Mouse (Mus musculus) ES-E14 (cell line): ENCODE measurements around the gene Impdh2. TPM values are rescaled to one million over a fixed set of nuclear protein-coding genes. Genes with fewer than 3 reads are reported as not detected.

Source experiments
- DNase-seq: peaks from one replicate; pipeline ENCODE4 v3.0.0-alpha.2; 2013; ENCODE audit warnings: low read depth, low spot score
- H3K27ac ChIP-seq: 2 replicates; pipeline ENCODE4 v1.5.1; 2012; ENCODE audit warnings: low read depth, mild to moderate bottlenecking, low read length, moderate library complexity, mixed read lengths; ENCODE audit not compliant: poor library complexity, insufficient read depth, severe bottlenecking
- H3K36me3 ChIP-seq: 2 replicates; pipeline ENCODE4 v1.6.1; 2012; ENCODE audit warnings: mild to moderate bottlenecking, low read length, moderate library complexity, mixed read lengths; ENCODE audit not compliant: control insufficient read depth, poor library complexity, insufficient read depth, severe bottlenecking
- H3K4me1 ChIP-seq, 2 experiments: fragments of 150-350 bp in 1 of 2; sonication (generic) in 1 of 2; 2 replicates each; pipeline ENCODE4 v1.6.1; 2012; ENCODE audit warnings: low read length in 2 of 2, mild to moderate bottlenecking in 1 of 2, mixed read lengths in 1 of 2; ENCODE audit not compliant: control insufficient read depth in 2 of 2, insufficient read depth in 2 of 2, poor library complexity in 1 of 2
- H3K4me3 ChIP-seq, 2 experiments: fragments of 150-350 bp in 1 of 2; sonication (generic) in 1 of 2; 2 replicates each; pipeline ENCODE4 v1.5.1; 2012; ENCODE audit warnings: low read length in 2 of 2, low read depth in 1 of 2, mild to moderate bottlenecking in 1 of 2, mixed read lengths in 1 of 2; ENCODE audit not compliant: insufficient read depth in 1 of 2, poor library complexity in 1 of 2, severe bottlenecking in 1 of 2
- H3K9ac ChIP-seq: 2 replicates; pipeline ENCODE4 v1.6.1; 2012; ENCODE audit warnings: low read depth, mild to moderate bottlenecking, low read length, mixed read lengths; ENCODE audit not compliant: poor library complexity, insufficient read depth, severe bottlenecking
- H3K9me3 ChIP-seq: fragments of 150-350 bp; sonication (generic); 2 replicates; pipeline ENCODE4 v1.6.1; 2012; ENCODE audit warnings: low read depth, mild to moderate bottlenecking, low read length; ENCODE audit not compliant: control insufficient read depth, insufficient read depth
- CHD2 ChIP-seq: IDR thresholded peaks from 2 replicates; pipeline ENCODE4 v1.6.1; 2014; ENCODE audit warnings: mild to moderate bottlenecking, low read depth, low read length, inconsistent platforms
- HCFC1 ChIP-seq: IDR thresholded peaks from 2 replicates; pipeline ENCODE4 v1.6.1; 2012; ENCODE audit warnings: low read length, inconsistent platforms, borderline replicate concordance; ENCODE audit not compliant: insufficient read depth
- MAFK ChIP-seq: IDR thresholded peaks from 2 replicates; pipeline ENCODE4 v1.6.1; 2014; ENCODE audit warnings: mild to moderate bottlenecking, low read depth, low read length, inconsistent platforms; ENCODE audit not compliant: insufficient read depth
- ZC3H11A ChIP-seq: IDR thresholded peaks from 2 replicates; pipeline ENCODE4 v1.6.1; 2012; ENCODE audit warnings: low read depth, mild to moderate bottlenecking, inconsistent platforms, low read length, borderline replicate concordance
- ZNF384 ChIP-seq: IDR thresholded peaks from 2 replicates; pipeline ENCODE4 v1.6.1; 2012; ENCODE audit warnings: low read depth, low read length, inconsistent platforms
- in situ Hi-C, 2 experiments: fragments of 600-800 bp; cut with MboI; formaldehyde crosslinking; loops; one replicate each; pipeline ENCODE4 v1.15.1; 2025; ENCODE audit warnings: low sequenced_read_pairs in 2 of 2, inconsistent platforms in 1 of 2; ENCODE audit not compliant: unreplicated experiment in 2 of 2
- total RNA-seq: library from RNA; depleted of rRNA; stranded (reverse); fragments of 300-350 nt; gene quantifications from 2 replicates; pipeline ENCODE4 v1.2.3, GENCODE M21; 2012; rRNA removed

The Impdh2 gene
- total RNA-seq = 344 and 404 TPM in 2 replicates

DNA sequence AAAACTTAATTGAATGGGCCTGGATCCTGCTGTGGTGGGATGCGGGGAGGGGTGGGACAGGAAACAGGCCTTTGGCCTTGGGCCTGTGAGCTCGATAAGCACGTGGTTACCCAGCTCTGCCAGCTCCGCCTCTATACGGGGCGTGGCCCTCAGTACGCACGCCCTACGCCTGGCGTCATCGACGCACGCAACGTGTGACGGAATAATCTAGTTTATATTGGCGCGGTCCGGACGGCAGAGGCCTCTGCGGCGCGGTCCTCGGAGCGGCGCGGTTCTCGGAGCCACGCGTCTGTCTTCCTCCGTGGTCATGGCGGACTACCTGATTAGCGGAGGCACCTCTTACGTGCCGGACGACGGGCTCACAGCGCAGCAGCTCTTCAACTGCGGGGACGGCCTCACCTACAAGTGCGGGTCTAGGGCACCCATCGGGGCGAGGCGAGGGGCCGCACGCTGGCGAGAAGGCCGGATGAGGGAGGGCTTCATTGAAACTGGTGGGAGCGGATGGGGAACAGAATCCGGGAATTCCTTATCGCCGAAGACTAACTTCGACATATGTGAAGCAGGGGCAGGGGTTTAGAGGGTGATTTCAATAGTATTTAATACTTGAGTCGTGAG lies at the start of gene Impdh2:
Impdh2 (plus strand) TSS at position 60 of the 615 bp plus-strand sequence.
- peak within 1 kb of the TSS; percentile 82 to 85 for H3K4me3 ChIP-seq
- H3K27ac ChIP-seq = peak within 1 kb of the TSS; percentile 70
- TF ChIP-seq ZNF384 = no peak
- TF ChIP-seq CHD2 = no peak
- no peak for TF ChIP-seq ZC3H11A
- no peak for TF ChIP-seq HCFC1
- TF ChIP-seq MAFK = no peak
- in situ Hi-C loops = no loop called here
- H3K9me3 ChIP-seq = no peaks in the 10 kb centered on the region
- peaks cover 3 to 5% of the 10 kb centered on the region in 2 experiments; a peak in 3 of 4 replicates for H3K4me1 ChIP-seq
- peak within 1 kb of the TSS; percentile 93 for H3K9ac ChIP-seq
- peaks cover 55% of the 10 kb centered on the region for H3K36me3 ChIP-seq
- DNase-seq = peak; percentile 98

DNA sequence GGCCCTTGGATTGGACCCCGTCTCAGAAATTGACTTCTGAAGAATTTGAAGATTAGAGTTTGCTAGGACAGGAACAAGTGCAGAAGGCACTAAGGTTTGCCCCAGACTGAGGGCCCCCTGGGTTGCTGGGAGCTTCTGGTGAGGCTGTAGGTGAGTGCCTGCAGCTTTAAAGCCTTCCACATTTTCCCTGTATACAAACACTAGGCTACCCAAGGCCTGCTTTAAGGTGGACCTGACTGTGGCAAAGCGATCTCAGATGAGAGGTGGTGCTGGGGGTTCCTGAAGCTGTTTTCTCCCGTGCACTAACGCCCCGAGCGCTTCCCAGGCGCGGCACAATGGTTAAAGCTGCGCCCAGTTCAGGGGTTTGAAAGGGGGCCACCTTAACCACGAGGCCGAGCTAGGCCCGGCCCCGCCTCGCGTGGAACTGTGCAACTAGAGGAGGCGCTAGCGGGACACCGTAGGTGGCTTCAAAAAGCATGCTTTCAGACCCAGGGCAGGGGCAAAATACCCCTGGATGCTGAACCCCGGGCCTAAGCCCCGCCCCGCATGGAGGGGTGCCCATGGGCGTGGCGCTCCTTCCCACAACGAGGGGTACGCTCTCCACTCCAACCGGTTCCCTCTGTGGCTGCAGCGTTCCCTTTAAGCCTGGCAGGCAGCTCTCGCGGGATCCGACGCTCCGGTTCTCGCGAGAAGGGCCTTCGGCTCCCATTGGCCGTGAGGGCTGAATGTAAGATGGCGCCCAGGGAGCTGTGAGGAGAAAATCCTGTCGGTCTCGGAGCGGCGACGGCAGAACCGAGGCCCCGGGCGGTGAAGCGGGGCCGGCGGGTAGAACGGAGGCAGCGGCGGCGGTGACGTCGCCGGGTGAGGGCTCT lies 43.5 kb upstream of the Impdh2 start, which contains the start of gene Qrich1:
Qrich1 (plus strand) TSS at position 427 of the 872 bp plus-strand sequence.
- DNase-seq = peak; percentile 96
- peak within 1 kb of the TSS; percentile 99 for H3K27ac ChIP-seq
- peaks cover 25% of the 10 kb centered on the region for H3K36me3 ChIP-seq
- H3K9me3 ChIP-seq = no peaks in the 10 kb centered on the region
- H3K4me1 ChIP-seq = peaks cover 0 to 5% of the 10 kb centered on the region in 2 experiments; a peak in 2 of 4 replicates
- peak within 1 kb of the TSS; percentile 92 to 97 for H3K4me3 ChIP-seq
- peak within 1 kb of the TSS; percentile 99 for H3K9ac ChIP-seq
- in situ Hi-C loops = no loop called here
- peak; percentile 100 for TF ChIP-seq CHD2
- TF ChIP-seq ZC3H11A = no peak

DNA sequence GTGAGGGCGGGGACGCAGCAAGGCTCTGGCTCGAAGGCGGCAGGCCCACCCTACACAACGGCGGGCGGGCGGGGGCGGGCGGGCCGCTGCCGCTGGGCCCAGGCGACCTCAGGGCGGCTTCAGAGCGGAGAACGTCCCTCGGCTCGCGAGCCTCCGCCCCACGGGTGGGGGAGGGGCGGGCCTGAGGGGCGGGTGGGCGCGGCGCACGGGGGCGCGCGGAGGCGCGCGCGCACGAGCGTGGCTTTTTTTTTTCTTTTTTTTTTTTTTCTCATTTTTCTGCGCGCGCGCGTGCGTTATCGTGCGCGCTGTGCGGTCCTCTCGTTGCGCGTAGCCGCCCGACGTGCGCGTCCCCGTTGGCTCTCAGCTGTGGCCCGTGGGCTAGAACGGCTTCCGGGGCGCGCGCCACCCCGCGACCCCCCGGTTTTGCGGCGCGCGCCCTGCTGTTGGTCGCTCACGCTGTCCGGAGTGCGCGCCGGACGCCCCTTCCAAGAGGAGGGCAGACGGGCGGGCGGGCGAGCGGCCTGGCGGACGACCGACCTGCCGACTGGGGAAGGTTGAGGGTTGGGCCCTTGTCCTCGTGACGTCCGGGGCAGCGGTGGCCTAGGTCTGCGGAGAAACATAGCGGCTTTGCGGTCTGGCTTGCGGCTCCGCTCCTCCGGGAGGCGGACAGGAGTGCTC lies 42.7 kb upstream of the Impdh2 start:
- peak overlapping the region; percentile 92 to 97 for H3K4me3 ChIP-seq
- peak overlapping the region; percentile 99 for H3K27ac ChIP-seq
- peaks cover 0 to 5% of the 10 kb centered on the region in 2 experiments; a peak in 2 of 4 replicates for H3K4me1 ChIP-seq
- DNase-seq = peak; percentile 78
- no peaks in the 10 kb centered on the region for H3K9me3 ChIP-seq
- TF ChIP-seq MAFK (no peak), HCFC1 (0 out of 2 replicates have a peak, but pooled peaks have one; percentile 38), ZNF384 (peak; percentile 98)
- peak overlapping the region; percentile 99 for H3K9ac ChIP-seq
- H3K36me3 ChIP-seq = peaks cover 24% of the 10 kb centered on the region
- in situ Hi-C loops = no loop called here

DNA sequence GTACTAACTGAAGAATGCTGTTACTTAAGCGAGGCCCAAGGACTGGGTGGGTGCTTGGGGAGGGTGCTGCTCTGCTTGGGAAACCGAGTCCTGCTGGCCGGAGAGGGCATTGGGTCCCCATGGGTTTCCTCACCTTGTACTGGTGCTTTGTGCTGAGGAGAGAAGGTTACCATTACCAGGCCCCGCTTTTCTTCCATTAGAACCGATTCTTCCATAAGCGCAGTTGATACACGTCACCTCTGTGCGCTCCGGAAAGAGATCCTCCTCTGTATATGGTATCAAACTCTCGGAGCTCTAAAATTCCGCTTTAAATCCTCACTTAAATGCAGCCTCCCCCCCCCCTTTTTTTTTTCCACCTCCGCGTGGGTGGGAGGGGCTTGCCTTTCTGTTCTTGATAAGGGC lies 42.2 kb upstream of the Impdh2 start:
- in situ Hi-C loops = no loop called here
- TF ChIP-seq ZC3H11A (no peak), CHD2 (no peak), ZNF384 (peak; percentile 68; the same call in 1 of the 2 replicates), MAFK (no peak)
- Histone ChIP-seq H3K4me1 (peaks cover 0 to 5% of the 10 kb centered on the region in 2 experiments; a peak in 2 of 4 replicates), H3K27ac (peak overlapping the region; percentile 99), H3K4me3 (peak overlapping the region; percentile 92 to 97), H3K36me3 (peaks cover 18% of the 10 kb centered on the region), H3K9me3 (no peaks in the 10 kb centered on the region), H3K9ac (peak overlapping the region; percentile 99)
- peak; percentile 42 for DNase-seq
